Mouse (Mus musculus) urinary bladder, adult 2 months (tissue): ENCODE results near the gene 4930442H23Rik. TPM values are rescaled to one million over a fixed set of nuclear protein-coding genes. Genes with fewer than 3 reads are reported as not detected.

ENCODE experiments used
- polyA plus RNA-seq: library from polyadenylated mRNA; depleted of rRNA; stranded (reverse); fragments of >200 nt; gene quantifications from 2 replicates; pipeline ENCODE4 v1.2.3, GENCODE M21; 2012; rRNA removed

Gene 4930442H23Rik
- polyA plus RNA-seq, 1 experiment = not detected

Other genes starting within 250 kb of the 4930442H23Rik start
- 4.2 and 5.4 TPM in 2 replicates for gene Gng7, start 168.9 kb downstream of the 4930442H23Rik start, polyA plus RNA-seq
- 0.12 and 0.17 TPM in 2 replicates for gene Diras1, start 158.2 kb downstream of the 4930442H23Rik start, polyA plus RNA-seq
- 25.3 and 29.3 TPM in 2 replicates for gene Slc39a3, start 146.4 kb downstream of the 4930442H23Rik start, polyA plus RNA-seq
- gene Sgta, start 123.7 kb downstream of the 4930442H23Rik start, polyA plus RNA-seq = 90.0 and 93.9 TPM in 2 replicates
- 21.7 and 22.7 TPM in 2 replicates for gene Thop1, start 113.8 kb downstream of the 4930442H23Rik start, polyA plus RNA-seq
- 1.1 and 1.2 TPM in 2 replicates for gene Creb3l3, start 85.0 kb downstream of the 4930442H23Rik start, polyA plus RNA-seq
- gene Map2k2, start 77.9 kb downstream of the 4930442H23Rik start, polyA plus RNA-seq = 119 TPM in 2 replicates
- gene Zbtb7a, start 48.6 kb downstream of the 4930442H23Rik start, polyA plus RNA-seq = 30.0 and 39.0 TPM in 2 replicates
- 12.5 and 17.9 TPM in 2 replicates for gene Pias4, start 15.9 kb downstream of the 4930442H23Rik start, polyA plus RNA-seq
- 1,109 and 1,486 TPM in 2 replicates for gene Eef2, start 7.2 kb downstream of the 4930442H23Rik start, polyA plus RNA-seq
- gene Dapk3, start 844 bp downstream of the 4930442H23Rik start, polyA plus RNA-seq = 58.2 and 61.1 TPM in 2 replicates
- not detected in 2 replicates for gene Nmrk2, start 18.2 kb upstream of the 4930442H23Rik start, polyA plus RNA-seq
- 0.10 and 0.13 TPM in 2 replicates for gene Atcay, start 47.0 kb upstream of the 4930442H23Rik start, polyA plus RNA-seq
- 29.3 and 34.4 TPM in 2 replicates for gene Zfr2, start 49.3 kb upstream of the 4930442H23Rik start, polyA plus RNA-seq
- 2.2 and 2.6 TPM in 2 replicates for gene Matk, start 69.1 kb upstream of the 4930442H23Rik start, polyA plus RNA-seq
- gene Mrpl54, start 83.1 kb upstream of the 4930442H23Rik start, polyA plus RNA-seq = 95.9 and 103 TPM in 2 replicates
- gene Apba3, start 83.1 kb upstream of the 4930442H23Rik start, polyA plus RNA-seq = 45.9 and 48.3 TPM in 2 replicates
- gene Tjp3, start 107.7 kb upstream of the 4930442H23Rik start, polyA plus RNA-seq = 23.7 and 25.1 TPM in 2 replicates
- gene Pip5k1c, start 109.1 kb upstream of the 4930442H23Rik start, polyA plus RNA-seq = 38.6 and 48.9 TPM in 2 replicates
- 27.7 and 29.5 TPM in 2 replicates for gene Cactin, start 137.3 kb upstream of the 4930442H23Rik start, polyA plus RNA-seq
- 9.3 and 11.6 TPM in 2 replicates for gene Tbxa2r, start 144.9 kb upstream of the 4930442H23Rik start, polyA plus RNA-seq
- 3.2 and 6.5 TPM in 2 replicates for gene Gipc3, start 159.4 kb upstream of the 4930442H23Rik start, polyA plus RNA-seq
- gene Hmg20b, start 166.6 kb upstream of the 4930442H23Rik start, polyA plus RNA-seq = 82.9 and 91.7 TPM in 2 replicates
- 12.1 and 12.4 TPM in 2 replicates for gene Mfsd12, start 173.6 kb upstream of the 4930442H23Rik start, polyA plus RNA-seq
- gene 4930404N11Rik, start 182.0 kb upstream of the 4930442H23Rik start, polyA plus RNA-seq = 1.9 and 2.1 TPM in 2 replicates
- 34.1 and 34.4 TPM in 2 replicates for gene Fzr1, start 194.7 kb upstream of the 4930442H23Rik start, polyA plus RNA-seq
- 42.9 and 47.4 TPM in 2 replicates for gene Dohh, start 200.6 kb upstream of the 4930442H23Rik start, polyA plus RNA-seq
- 3.6 and 3.8 TPM in 2 replicates for gene Gm48551, start 200.6 kb upstream of the 4930442H23Rik start, polyA plus RNA-seq
- gene Gm48552, start 205.2 kb upstream of the 4930442H23Rik start, polyA plus RNA-seq = 2.7 and 3.6 TPM in 2 replicates
- 5.0 and 6.9 TPM in 2 replicates for gene Smim24, start 209.2 kb upstream of the 4930442H23Rik start, polyA plus RNA-seq